Mouse (Mus musculus): ENCODE measurements around the gene Tesmin.

Tesmin gene

GRCm38 (mm10) chr19:3441092-3441491, 52.4 kb downstream of the Tesmin start:
- no peak for DNase-seq (ENCODE audit: low read depth)

GRCm38 (mm10) chr19:3447348-3447747, 58.7 kb downstream of the Tesmin start:
- no peak for DNase-seq (ENCODE audit: low read depth)

- peak; percentile 36 for DNase-seq (ENCODE audit: low read depth)
Observed at GRCm38 (mm10) chr19:3449248-3449647, 60.6 kb downstream of the Tesmin start.

GRCm38 (mm10) chr19:3450714-3451113, 62.1 kb downstream of the Tesmin start:
- DNase-seq (ENCODE audit: low read depth), result no peak

GRCm38 (mm10) chr19:3451170-3451569, 62.5 kb downstream of the Tesmin start:
- peak; percentile 81 for DNase-seq (ENCODE audit: low read depth)

- DNase-seq (ENCODE audit: low read depth), result no peak
Observed at GRCm38 (mm10) chr19:3451649-3452048, 63.0 kb downstream of the Tesmin start.

Measured in 416B (cell line).